Mouse (Mus musculus) 3T3-L1 (cell line): Measurements from ENCODE around the gene Prrc2b.

Experiments
- DNase-seq: peaks from one replicate; pipeline ENCODE4 v3.0.0-alpha.2; 2015; ENCODE audit warnings: low read depth, low spot score

Gene Prrc2b

DNA sequence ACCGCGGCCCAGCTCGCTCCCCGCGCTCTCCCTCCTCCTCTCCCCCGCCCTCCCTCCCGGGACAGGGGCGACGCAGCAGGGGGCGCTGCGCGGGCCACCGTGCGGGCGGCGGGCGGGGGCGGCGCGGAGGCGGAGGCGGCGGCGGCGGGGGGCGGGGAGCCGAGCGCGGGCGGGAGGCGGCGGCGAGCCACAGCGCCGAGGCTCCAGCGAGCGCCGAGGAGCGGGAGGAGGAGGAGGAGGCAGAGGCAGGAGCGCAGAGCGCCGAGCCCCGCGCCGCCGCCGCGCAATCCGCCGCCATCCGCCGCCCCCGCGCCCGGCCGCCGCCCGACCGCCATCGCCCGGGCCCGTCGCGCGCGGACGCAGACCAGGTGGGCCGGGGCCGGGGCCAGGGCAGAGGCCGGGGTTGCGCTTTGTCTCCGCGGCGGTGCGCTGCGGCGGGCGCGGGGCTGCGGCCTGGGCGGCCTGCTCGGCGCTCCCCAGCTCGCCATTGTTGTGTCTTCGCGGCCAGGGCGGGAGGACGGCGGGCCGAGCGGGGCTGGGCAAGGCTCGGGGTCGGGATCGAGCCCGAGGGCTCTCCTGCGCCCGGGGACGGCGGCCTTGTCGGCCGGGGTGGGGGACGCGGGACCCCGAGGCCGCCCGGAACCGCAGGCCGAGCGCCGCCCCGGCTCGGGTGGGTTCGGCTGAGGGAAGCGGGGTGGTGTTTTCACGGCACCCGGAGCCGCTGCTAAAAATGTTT is at the start of gene Prrc2b:
Gene Prrc2b, plus strand, starts transcription at position 159 of the 736 bp plus-strand sequence.
- no peak for DNase-seq

DNA sequence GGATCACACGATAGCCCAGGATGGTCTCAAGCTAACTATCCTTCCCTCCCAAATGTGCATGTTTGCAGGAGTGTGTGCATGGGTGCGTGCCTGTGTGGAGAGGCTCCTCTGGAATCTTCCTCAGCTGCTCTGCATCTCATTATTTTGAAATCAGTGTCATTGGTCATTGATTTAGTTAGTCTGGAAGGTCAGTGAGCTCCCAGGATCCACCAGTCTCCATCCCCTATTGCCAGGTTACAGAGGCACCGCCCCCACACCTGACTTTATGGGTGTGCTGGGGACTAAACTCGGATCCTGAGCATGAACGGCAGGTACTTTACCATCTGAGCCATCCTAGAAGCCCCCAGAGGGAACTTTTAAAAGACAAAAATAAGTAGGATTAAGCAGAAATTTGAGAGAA is 47.9 kb upstream of the Prrc2b start:
- no peak for DNase-seq

DNA sequence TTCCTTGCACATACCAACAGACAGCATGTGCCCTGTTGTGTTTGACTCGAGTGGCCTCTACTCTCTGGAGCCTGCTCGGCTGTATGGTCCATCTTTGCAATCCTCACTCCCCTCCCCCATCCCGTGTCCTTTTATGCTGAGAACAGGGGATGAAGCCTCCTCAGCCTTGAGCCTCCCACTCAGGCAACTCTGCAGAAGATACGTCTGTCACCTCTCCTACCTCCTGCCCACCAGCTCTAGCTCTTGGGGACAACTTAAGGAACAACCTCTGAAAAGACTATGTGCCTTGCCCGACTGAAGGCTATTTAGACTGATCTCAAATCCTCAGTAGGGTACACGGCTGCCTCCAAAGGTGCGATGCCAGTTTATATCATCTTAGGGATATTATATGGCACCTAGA is 47.3 kb upstream of the Prrc2b start:
- no peak for DNase-seq

DNA sequence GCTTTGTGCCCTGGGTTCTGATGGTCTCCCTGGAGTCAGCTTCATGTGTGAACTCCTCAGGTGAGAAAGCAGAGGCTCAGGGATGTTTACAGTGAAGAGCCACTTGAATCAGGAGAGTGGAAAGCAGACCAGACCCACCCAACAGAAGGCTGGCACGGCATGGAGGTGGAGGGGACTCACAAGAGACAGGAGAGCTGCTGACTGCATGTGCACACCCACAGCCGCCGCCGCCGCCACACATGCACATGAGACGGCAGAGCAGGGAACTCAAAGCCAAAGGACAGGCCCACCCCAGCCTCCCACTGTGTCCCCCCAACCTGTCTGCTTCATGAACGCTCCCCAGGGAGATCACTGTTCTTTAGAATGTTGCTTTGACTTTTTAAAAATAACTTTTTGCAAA is 46.8 kb upstream of the Prrc2b start:
- no peak for DNase-seq

DNA sequence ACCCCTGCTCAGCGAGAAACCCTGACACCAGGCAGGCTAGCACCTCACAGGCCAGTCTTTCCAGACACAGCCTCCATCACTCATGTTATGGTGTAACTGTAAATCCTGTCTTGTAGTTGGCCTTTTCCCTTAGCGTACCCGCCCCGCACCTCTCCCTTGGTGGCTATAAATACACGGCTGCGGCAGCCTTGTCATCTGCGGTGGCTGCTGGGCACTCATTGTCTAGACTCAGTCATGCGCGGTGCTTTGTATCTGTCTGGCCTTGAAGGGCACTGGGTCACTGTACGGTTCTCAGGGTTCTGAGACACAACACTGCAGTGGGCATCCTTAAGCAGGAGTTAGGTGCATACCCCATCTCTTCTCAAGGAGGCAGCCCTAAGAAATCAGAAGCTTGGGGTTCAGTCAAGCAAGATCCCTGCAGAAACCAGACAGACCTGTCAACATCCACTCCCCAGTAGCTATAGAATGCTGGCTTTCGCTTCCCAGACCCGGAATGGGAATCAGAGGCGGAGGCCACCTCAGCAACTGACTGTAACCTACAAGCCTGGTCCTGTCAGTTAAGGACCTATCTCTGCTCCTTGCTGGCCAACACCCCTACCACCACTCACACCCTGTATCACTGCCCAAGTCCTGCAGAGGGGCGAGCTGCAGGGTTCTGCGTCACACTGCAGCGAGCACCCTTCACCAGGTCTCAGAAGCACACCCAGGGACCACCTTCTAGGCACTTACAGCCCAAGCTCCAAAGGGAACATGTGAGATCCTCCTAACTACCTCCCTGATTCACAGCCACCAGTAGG is 45.6 kb upstream of the Prrc2b start:
- DNase-seq, result no peak

DNA sequence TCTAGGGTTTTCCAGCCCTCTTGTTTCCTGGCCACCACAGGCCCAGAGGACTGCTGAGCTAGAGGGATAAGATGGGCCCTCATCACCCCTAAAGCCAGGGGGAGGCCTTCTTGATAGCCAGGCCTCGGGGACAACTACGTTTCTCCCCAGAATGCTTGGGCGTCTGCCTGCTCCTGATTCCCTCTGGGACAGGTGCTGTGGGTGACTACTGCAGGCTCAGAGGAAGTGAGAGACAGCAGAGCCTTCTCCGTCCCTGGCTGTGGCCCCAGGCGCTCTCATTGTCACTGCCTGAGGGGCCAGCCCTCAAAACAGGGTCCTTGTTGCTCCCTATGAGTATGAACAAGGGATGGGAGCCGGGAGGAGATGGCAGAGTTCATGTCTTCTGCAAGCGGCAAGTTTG is 45.0 kb upstream of the Prrc2b start:
- DNase-seq, result no peak

DNA sequence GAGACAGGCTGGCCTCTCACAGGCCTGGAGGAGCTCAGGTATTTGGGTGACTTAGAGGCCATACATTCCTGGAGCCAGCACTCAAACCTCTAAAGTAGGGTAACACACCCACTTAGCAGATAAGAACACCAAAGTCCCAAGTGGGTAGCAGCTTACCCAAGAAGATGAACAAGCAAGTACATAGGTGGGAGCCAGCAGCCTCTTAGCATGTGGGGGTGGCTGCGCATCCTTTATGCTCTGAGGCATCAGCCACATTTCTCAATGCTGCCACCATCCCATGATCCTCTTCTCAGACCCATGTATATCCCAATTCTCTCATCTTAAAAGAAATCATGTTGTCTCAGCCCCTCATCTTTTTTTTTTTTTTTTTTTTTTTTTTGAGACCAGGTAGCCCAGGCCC is 39.6 kb upstream of the Prrc2b start:
- DNase-seq, result no peak

DNA sequence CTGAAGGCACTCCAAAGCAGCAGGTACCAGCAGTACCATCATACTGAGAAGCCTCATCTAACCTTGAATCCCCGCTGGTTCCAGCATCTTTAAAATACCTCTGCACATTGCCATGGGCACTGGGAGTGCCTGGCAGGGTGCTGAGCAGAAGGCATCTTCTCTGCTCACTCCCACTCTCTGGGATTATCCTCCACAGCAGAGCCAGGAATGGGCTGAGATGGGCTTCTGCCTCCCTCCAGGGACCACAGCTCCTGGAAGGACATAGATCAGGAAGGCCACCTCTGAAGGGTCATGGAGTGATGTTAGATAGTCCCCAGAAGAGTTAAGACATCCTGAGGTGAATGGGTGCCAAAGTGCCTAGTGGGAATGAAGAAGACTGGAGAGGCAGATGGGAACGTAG is 38.3 kb upstream of the Prrc2b start:
- no peak for DNase-seq

DNA sequence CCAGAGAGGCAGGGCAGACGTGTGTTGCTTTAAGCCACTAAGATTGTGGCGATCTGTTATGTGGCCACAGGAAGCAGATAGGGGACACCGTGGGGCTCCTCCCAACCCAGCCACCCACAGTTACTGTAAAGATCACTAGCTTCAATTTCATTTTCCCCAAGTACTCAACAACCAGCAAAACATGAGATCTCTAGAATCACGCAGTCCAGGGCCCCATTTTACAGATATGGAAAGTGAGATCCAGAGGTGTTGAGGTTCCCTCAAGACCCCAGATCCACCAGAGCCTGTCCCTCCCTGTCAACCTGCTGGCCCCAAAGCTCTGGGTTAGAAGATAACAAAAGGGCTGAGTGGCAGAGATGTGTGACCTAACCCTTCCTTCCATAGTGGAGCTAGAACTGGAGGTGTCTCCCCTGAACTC is 35.0 kb upstream of the Prrc2b start:
- no peak for DNase-seq

DNA sequence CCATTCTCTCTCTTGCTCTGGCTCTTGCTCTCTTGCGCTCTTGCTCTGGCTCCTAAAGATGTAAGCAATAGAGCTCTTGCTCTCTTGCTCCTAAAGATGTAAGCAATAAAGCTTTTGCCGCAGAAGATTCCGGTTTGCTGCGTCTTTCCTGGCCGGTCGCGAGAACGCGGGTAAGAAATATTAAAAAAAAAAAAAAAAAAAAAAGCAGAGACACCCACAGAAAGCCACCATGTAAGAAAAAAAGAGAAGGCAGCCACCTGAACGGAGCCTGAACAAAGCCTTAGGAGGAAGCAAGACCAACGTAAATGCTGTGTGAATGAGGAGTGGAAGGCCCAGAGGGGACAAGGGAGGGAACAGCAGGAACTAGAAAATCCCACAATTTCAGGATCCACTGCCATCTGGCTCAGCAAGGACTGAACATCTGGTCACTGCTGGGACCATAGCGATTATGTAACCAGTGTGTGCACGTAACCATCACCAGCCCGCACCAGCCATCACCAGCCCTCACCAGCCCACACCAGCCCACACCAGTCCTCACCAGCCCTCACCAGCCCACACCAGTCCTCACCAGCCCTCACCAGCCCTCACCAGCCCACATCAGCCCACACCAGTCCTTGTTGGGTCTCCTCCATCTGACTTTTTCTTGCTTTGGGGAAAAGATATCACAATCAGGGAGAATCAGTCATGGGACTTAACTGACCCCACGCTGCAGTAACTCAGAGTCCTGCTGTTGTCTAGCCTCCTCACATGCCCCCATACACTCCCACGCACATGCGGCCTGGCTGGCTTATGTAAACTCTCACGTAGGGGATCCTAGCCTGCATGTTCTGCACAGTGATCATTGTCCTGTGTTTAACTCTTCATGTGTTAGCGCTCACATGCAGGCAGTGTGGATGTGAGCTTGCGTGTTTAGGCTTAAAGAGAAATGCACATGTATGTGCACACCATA is 30.8 kb upstream of the Prrc2b start:
- DNase-seq, result no peak

DNA sequence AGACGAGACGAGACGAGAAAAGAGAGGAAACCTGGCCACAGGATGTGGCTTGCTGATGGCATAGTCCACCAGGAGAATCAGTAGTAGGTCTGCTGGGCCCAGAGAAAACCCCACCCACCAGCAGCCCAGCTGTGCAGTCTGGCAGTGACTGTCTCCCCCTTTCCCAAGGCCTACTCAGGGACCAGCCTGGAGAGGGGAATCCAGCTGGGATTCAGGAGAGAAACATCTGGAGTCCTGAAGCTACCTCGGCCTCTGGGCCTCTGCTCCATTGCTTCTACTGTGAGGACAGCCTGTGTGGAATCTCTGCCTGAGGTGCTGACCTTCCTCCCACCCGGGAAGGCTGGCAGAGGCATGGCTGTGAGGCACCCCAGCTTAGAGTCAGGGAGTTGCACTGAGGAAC is 29.7 kb upstream of the Prrc2b start:
- no peak for DNase-seq

DNA sequence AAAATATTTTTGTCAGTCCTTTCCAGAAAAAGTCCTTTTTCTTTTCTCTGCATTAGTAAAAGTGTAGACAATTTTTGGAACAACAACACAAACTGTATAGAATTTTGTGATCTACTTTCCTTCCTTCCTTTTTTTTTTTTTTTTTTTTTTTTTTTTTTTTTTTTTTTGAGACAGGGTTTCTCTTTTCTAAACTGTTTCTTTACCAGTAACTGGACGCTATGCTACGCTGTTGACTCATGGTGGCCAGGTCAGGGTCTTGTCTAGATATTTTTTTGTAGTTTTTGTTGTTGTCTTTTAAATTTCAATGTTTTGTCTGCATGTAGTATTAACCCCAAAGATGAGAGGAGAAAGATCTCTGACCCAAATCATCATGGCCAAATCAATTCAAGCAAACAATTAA is 29.1 kb upstream of the Prrc2b start:
- DNase-seq, result no peak

DNA sequence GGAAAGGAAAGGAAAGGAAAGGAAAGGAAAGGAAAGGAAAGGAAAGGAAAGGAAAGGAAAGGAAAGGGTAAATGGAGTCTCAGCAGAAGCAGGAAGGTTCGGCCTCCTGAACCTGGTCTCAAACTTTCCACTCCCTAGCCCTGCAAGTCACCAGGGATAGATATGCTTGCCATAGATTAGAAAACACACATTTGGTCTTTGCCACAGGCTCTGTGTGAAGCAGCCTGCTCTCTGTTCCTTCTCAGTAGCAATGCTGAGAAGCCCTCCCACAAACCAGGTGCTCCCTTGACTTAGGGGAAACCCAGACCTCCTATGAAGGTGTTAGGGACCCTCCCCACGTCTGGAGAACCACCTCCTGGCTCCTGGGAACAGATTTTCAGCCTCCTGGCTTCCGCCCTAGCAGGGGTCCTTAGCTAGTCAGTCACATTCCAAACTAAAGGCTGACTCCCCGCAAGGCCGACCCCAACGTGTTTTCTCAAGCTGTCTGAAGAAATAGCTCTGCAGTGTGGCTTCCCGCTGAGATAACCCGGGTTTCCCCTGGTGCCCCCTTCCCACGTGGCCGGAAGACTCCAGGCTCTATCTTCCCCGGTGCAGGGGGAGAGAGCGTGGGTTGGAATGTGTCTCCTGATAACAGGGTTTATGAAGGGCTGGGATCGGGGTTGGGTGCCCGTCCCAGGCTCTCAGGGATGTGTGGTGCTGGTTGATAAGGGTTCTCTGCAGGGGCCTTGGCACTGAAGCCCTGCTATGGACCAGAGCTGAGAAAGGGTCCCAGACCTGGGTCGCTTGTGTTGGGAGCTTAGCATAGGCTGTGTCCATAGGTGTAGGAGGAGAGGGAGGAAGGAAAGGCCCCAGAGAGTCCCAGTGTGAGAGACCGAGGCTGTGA is 23.0 kb upstream of the Prrc2b start:
- no peak for DNase-seq

DNA sequence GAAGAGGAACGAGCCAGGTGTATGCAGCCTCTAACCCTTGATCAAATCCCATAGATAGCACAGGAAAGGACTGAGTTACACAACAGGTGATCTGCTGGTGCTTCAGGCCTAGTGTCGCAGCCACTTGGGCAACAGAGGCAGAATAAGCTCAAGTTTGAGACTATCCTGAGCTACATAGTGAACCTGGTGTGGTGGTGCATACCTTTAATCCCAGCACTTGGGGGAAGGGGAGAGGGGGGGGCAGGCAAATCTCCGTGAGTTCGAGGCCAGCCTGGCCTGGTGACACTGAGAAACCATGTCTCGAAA is 22.4 kb upstream of the Prrc2b start:
- no peak for DNase-seq

DNA sequence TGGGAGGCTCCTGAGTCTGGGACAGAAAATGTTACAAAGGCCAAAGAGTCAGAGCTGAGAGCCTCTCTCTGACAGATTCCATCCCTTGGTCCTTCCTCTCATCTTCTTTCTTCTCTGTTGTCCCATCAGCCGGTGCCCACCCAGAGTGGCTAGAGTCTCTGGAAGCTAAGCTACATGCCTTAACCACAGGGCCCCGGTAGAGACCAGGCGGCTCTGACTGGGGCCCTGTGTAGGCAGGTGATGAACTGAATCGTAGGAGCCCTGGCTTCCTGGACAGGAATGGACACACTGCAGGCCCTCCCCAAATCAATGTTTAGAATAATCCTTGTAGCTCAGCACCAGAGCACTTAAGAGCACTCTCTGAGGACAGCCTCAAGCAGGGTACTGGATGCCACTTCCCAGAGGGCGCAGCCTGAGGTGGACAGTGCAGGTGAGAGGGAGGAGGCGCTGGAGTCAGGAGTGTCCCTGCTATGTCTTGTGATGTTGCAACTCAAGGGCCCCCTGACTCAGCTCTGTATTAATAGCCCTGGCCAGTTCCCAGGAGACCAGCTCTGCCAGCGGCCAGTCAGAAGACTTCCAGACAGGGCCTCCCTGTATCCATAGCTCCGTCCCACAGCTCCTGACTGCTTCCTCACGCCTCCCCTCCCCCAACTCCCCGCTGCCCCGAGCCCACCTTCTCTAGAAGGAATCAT is 21.4 kb upstream of the Prrc2b start:
- DNase-seq, result peak; percentile 78

DNA sequence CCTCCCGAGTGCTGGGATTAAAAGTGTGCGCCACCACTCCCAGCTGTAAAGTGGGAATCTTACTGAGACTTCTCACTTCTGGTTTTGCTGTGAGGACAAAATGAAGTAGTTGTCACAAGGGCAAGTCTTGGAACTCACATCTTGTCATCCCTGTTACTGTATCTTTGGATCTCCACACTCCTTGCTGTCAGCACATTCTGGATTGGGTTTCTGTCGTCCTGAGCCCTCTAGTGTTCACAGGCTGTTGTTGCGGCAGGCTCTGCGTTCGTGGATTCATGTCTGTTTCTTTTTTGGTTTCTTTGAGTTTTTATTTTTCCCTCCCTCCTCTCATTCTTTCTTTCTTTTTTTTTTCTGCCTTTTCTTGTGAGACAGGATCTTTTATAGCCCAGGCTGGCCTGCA is 20.4 kb upstream of the Prrc2b start:
- DNase-seq, result peak; percentile 90

DNA sequence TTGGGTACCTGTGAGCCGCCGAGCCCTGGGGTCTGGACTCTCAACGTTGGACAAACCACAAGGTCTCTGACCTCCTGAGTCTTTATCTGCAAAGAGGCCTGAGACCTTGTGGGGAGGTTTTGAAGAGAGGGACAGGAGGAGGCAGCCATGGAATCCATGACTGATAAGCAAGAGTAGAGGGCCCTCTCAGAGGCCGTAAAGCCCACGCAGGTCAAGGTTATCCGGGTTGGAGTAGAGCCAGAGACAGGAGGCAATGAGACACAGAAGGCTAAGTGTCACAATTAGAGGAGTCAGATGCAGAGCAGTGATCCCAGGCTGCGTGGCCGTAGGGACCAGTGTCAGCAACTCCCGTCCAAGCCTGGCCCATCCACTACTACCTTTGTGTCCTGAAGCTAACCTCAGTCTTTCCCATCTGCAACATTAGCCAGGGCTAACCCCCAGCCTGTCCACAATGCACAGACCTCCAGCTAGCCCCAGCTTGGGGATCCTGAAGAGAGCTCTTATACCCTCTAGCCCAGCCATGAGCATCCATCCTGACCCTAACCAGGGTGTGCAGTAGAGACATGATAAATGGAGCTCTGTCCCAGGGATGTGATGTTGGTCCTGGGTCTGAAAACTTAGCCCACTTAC is 19.6 kb upstream of the Prrc2b start:
- DNase-seq, result no peak

DNA sequence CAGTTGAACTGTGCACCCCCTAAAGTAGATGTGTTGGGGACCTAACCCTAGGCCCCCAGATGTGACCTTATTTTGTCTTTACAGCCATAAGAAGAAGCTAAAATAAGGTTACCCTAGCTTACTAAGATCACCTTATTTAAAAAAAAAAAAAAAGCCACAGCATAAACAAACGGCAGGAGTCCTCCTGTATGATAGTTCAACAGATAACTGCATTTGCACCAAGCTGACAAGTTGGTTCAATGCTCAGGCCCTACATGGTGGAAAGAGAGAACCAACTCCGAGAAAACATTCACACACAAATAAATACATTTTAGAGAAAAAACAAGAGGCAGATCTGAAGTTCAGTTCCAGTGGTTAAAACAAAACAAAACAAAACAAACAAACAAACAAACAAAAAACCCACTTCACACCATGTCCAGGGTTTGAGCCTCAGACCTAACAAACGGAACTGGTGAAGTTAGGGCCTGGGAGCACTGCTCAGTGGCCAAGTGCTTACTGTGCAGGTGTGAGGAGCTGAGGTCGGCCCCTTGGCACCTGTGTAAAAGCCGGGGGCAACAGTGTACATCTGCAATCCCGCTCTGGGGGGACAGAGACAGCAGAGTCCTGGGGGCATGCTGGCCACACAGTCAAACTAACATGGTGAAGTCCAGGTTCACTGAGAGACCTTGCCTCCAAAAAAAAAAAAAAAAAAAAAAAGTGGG is 18.9 kb upstream of the Prrc2b start:
- no peak for DNase-seq

DNA sequence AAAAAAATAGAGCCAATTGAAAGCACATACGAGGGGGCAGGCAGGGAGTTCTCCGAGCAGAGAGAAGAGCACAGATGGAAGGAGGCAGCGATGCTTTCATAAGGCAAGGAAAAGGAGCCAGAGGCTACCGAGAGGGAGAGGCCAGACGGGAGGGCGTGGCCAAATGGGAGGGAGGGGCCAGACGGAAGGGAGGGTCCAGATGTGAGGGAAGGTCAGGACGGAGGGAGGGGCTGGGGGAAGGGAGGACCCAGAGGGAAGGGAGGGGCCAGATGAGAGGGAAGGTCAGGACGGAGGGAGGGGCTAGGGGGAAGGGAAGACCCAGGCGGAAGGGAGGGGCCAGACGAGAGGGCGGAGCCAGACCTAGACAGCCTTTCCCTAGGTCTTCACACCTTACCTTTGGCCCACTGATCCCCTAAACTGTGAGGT is 18.3 kb upstream of the Prrc2b start:
- DNase-seq, result peak; percentile 60

DNA sequence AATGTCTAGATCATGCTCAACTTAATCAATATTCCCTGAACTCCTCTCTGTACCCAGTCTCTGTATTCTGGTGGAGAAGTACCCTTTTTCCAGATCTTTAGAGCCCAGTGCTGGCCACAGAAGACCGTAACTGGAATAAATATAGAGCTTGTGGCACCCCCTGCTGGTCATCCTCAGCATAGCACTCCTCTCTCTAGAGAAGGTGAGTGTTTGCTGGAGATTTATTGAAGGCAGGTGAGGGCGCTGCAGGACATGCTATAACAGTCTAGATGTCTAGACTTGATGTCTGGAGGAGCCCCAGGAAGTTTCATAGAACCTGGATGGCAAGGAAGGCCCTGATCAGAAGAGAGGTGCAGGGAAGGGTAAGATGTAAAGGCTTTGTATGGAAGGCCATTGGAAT is 16.8 kb upstream of the Prrc2b start:
- DNase-seq, result peak; percentile 94
